In the genomic region with DNA sequence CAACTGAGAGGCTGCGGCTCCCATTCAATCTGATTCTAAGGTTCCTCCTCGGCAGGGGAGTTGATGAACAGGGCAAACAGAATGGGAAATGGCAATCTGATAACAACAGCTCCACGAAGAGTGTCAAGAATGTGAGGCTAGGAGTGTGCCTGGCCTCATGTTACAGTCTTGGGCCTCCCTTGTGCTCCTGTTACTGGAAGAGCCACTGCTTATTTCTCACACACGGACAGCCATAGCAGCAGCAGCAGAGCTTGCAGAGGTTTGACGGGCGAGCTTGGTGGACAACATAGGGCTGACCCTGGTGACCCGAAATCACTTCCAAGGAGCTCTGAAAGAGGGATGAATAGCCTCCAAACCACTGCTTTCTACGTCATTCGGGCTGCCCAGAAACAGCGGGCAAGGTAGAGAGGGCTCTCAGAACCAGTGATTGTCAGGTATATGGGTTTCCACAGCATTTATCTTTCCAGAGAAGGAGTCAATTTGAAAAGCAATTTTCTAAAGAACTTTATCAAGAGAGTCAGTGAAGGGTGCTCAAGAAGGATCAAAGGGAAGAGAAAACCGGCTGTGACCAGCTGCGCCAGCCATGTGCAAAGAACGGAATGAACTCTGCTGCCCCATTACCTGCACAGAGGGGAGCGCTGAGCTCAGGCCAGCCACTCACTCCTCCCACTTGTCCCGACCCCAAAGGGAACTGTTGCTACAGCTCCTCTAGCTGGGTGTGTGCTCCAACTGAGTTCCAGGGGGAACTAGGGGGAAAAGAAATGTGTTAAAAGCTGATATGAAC, we compare ENCODE assay signal across 10 mouse cellular contexts. TPM values are rescaled to one million over a fixed set of nuclear protein-coding genes. Genes with fewer than 3 reads are reported as not detected.
DNase-seq lines count a peak whose midpoint lies in the region; ATAC-seq lines count a peak whose summit lies in the region.
"Had no signal": no experiment of that assay in that cellular context is flagged by ENCODE, and none has a peak within 500 bp of the region (broad histone marks: within the 10 kb centered on the region; RNA-seq: fewer than 3 reads in every experiment).

No protein-coding gene starts in this region.

- no peaks in the 10 kb centered on the region for H3K27me3 ChIP-seq in hindbrain, embryonic 14.5 days (ENCODE audit: control insufficient read depth, insufficient read depth, low read length)
- no peaks in the 10 kb centered on the region for H3K27me3 ChIP-seq in hindbrain, embryonic 10.5 days (ENCODE audit: insufficient read depth, poor library complexity, severe bottlenecking)
- H3K27me3 ChIP-seq in kidney, embryonic 15.5 days, result no peaks in the 10 kb centered on the region

- H3K36me3 ChIP-seq in hindbrain, embryonic 14.5 days (replicated peaks; ENCODE audit: control insufficient read depth, insufficient read depth), result peaks cover under 1% of the 10 kb centered on the region; the same call in 1 of the 2 replicates
- no peaks in the 10 kb centered on the region for H3K36me3 ChIP-seq in hindbrain, embryonic 10.5 days
- H3K36me3 ChIP-seq in kidney, embryonic 15.5 days, result no peaks in the 10 kb centered on the region
- H3K36me3 ChIP-seq: G1E had no signal

- no peak overlapping the region for H3K9ac ChIP-seq in hindbrain, embryonic 14.5 days
- no peak overlapping the region for H3K9ac ChIP-seq in kidney, embryonic 15.5 days

- 67% methylated on average over 15 of the region's 15 CpGs for WGBS in hindbrain, embryonic 14.5 days
- WGBS in hindbrain, embryonic 10.5 days, result 63% methylated on average over 15 of the region's 15 CpGs
- WGBS in kidney, embryonic 15.5 days, result 45% methylated on average over 15 of the region's 15 CpGs

- no peaks in the 10 kb centered on the region for H3K9me3 ChIP-seq in hindbrain, embryonic 14.5 days (ENCODE audit: control insufficient read depth, low read length)
- peaks cover 4% of the 10 kb centered on the region; the same call in 1 of the 2 replicates for H3K9me3 ChIP-seq in hindbrain, embryonic 10.5 days
- no peaks in the 10 kb centered on the region for H3K9me3 ChIP-seq in kidney, embryonic 15.5 days (replicated peaks)

- no peaks in the 10 kb centered on the region for H3K4me1 ChIP-seq in hindbrain, embryonic 14.5 days (replicated peaks; ENCODE audit: control insufficient read depth, insufficient read depth, low read length)
- H3K4me1 ChIP-seq in hindbrain, embryonic 10.5 days (replicated peaks), result peaks cover 10% of the 10 kb centered on the region; the same call in 1 of the 2 replicates
- peaks cover 10% of the 10 kb centered on the region; the same call in 1 of the 2 replicates for H3K4me1 ChIP-seq in kidney, embryonic 15.5 days

- no peak for DNase-seq in hindbrain, embryonic 14.5 days (ENCODE audit: low spot score)
- no peak for DNase-seq in hindbrain, embryonic 10.5 days (ENCODE audit: low spot score)
- peak; percentile 17 for DNase-seq in kidney, adult 11 months
- DNase-seq in lung, postnatal 10 days, result peak; percentile 58
- no peak for DNase-seq in left cerebral cortex, postnatal 14 days (ENCODE audit: low spot score in 2 of 2)
- DNase-seq: adrenal gland, adult 2 months; cerebellum, adult 18-20 months had no signal

- intact Hi-C loops in left cerebral cortex, postnatal 14 days (cut with DNase I), result no loop called here

- H3K4me3 ChIP-seq in hindbrain, embryonic 14.5 days (replicated peaks; ENCODE audit: low read length), result no peak overlapping the region
- no peak overlapping the region for H3K4me3 ChIP-seq in hindbrain, embryonic 10.5 days
- no peak overlapping the region for H3K4me3 ChIP-seq in kidney, embryonic 15.5 days (replicated peaks)

- 0 out of 2 replicates have a peak, but pooled peaks have one; percentile 6 for ATAC-seq in hindbrain, embryonic 14.5 days (ENCODE audit: low FRiP score)
- ATAC-seq in kidney, embryonic 15.5 days (replicated peaks; ENCODE audit: low FRiP score), result peak; percentile 91
- ATAC-seq in erythroid progenitor cell, adult 5-6 weeks (replicated peaks; ENCODE audit: low FRiP score, poor library complexity, severe bottlenecking), result no peak

- H3K4me2 ChIP-seq in hindbrain, embryonic 14.5 days (replicated peaks), result no peak overlapping the region
- H3K4me2 ChIP-seq in kidney, embryonic 15.5 days, result 0 out of 2 replicates have a peak overlapping the region, but pooled peaks have one; percentile 12

- H3K27ac ChIP-seq in hindbrain, embryonic 14.5 days, result no peak overlapping the region
- no peak overlapping the region for H3K27ac ChIP-seq in hindbrain, embryonic 10.5 days
- peak overlapping the region; percentile 73 for H3K27ac ChIP-seq in kidney, embryonic 15.5 days

RNA-seq across cellular contexts. Expression of a gene that starts 56.6 kb away (rescaled TPM):
- polyA plus RNA-seq in hindbrain, embryonic 14.5 days (2014; fragmentation: Nextera tagmentation; extraction: Ambion mirVana), result 1.8 and 2.1 TPM in 2 replicates
- 0.45 and 1.0 TPM in 2 replicates for polyA plus RNA-seq in hindbrain, embryonic 10.5 days (2016; fragmentation: Nextera tagmentation; extraction: Ambion mirVana)
- 1.3 and 1.5 TPM in 2 replicates for polyA plus RNA-seq in kidney, embryonic 15.5 days (2015; fragmentation: Nextera tagmentation; extraction: Ambion mirVana)
- not detected in 2 replicates for total RNA-seq in erythroid progenitor cell, adult 5-6 weeks (2015; ENCODE audit: low replicate concordance)
- not detected in 2 replicates for total RNA-seq in erythroid progenitor cell, adult 5-6 weeks (2017; ENCODE audit: low replicate concordance)
- 1 to 10 TPM; 1.4 to 1.8 TPM for total RNA-seq in left cerebral cortex, postnatal 14 days (2021)
- polyA plus RNA-seq: G1E had no signal

Comparison
In these comparisons a context has a peak if more than half of its experiments do, and no peak if none do; other contexts are left out.
1. DNase-seq: peak in kidney, adult 11 months (single experiment) and lung, postnatal 10 days (single experiment); none in hindbrain, embryonic 14.5 days (single experiment), hindbrain, embryonic 10.5 days (single experiment) and left cerebral cortex, postnatal 14 days (0 of 2).